Mouse (Mus musculus) right cerebral cortex, postnatal 36 days (tissue): ENCODE results near the gene Selenbp1.
"Not testable (repeated sequence)": the region's sequence is repeated elsewhere in the genome, so short reads cannot be mapped to it uniquely, and the experiment has no call there.

ENCODE experiments used
- DNase-seq, 2 experiments: peaks; one replicate each; pipeline ENCODE4 v3.0.0; 2022; ENCODE audit warnings: low spot score in 2 of 2, mixed read lengths in 1 of 2

Gene Selenbp1

GRCm38 (mm10) chr3:94932279-94932678, 577 bp upstream of the Selenbp1 start:
- not testable (repeated sequence) for DNase-seq

GRCm38 (mm10) chr3:94933604-94934003, 748 bp downstream of the Selenbp1 start:
- DNase-seq: not testable (repeated sequence)

- not testable (repeated sequence) for DNase-seq
Observed at GRCm38 (mm10) chr3:94934564-94934963, 1.7 kb downstream of the Selenbp1 start.

GRCm38 (mm10) chr3:94935332-94935731, 2.5 kb downstream of the Selenbp1 start:
- not testable (repeated sequence) for DNase-seq

GRCm38 (mm10) chr3:94936147-94936546, 3.3 kb downstream of the Selenbp1 start:
- not testable (repeated sequence) for DNase-seq

GRCm38 (mm10) chr3:94937194-94937593, 4.3 kb downstream of the Selenbp1 start:
- not testable (repeated sequence) for DNase-seq

- not testable (repeated sequence) for DNase-seq
Observed at GRCm38 (mm10) chr3:94940033-94940432, 7.2 kb downstream of the Selenbp1 start.

GRCm38 (mm10) chr3:94942211-94942967, 9.5 kb downstream of the Selenbp1 start:
- DNase-seq: not testable (repeated sequence)

GRCm38 (mm10) chr3:94943706-94944105, 10.8 kb downstream of the Selenbp1 start:
- not testable (repeated sequence) for DNase-seq

GRCm38 (mm10) chr3:94948066-94948614, 15.3 kb downstream of the Selenbp1 start:
- DNase-seq: no peak

- DNase-seq: no peak
Observed at GRCm38 (mm10) chr3:94949645-94950044, 16.8 kb downstream of the Selenbp1 start.

GRCm38 (mm10) chr3:94952806-94953205, 19.9 kb downstream of the Selenbp1 start:
- DNase-seq: no peak

- DNase-seq: no peak
Observed at GRCm38 (mm10) chr3:94953384-94953763, 20.5 kb downstream of the Selenbp1 start.

- DNase-seq: peak; percentile 94 to 95
Observed at GRCm38 (mm10) chr3:94953764-94954616, 21.1 kb downstream of the Selenbp1 start, which contains the start of gene Rfx5. Gene Rfx5, plus strand, starts transcription at chr3:94954075.

GRCm38 (mm10) chr3:94958295-94958694, 25.4 kb downstream of the Selenbp1 start:
- no peak for DNase-seq

GRCm38 (mm10) chr3:94959871-94960270, 27.0 kb downstream of the Selenbp1 start:
- no peak for DNase-seq

- no peak for DNase-seq
Observed at GRCm38 (mm10) chr3:94960322-94960721, 27.5 kb downstream of the Selenbp1 start.

- DNase-seq: no peak
Observed at GRCm38 (mm10) chr3:94964989-94965388, 32.1 kb downstream of the Selenbp1 start.

GRCm38 (mm10) chr3:94965878-94966277, 33.0 kb downstream of the Selenbp1 start:
- no peak for DNase-seq

GRCm38 (mm10) chr3:94972552-94972951, 39.7 kb downstream of the Selenbp1 start:
- DNase-seq: no peak

GRCm38 (mm10) chr3:94973620-94974019, 40.8 kb downstream of the Selenbp1 start:
- no peak for DNase-seq

GRCm38 (mm10) chr3:94974026-94974527, 41.2 kb downstream of the Selenbp1 start:
- DNase-seq: no peak
